Mouse (Mus musculus): ENCODE results near the gene Pex7. TPM values are rescaled to one million over a fixed set of nuclear protein-coding genes. Genes with fewer than 3 reads are reported as not detected.

Gene Pex7
- total and polyA plus RNA-seq, 3 experiments = 15.8 to 22.1 TPM; not detected in 1

GRCm38 (mm10) chr10:19946644-19947043 is 39.2 kb upstream of the Pex7 start:
- TF ChIP-seq POLR2AphosphoS2 (IDR thresholded peaks at IDR 0.05; ENCODE audit: low read length) = no peak
- no peak for TF ChIP-seq MYC (IDR thresholded peaks at IDR 0.05; ENCODE audit: low read depth, low read length)
- no peak for TF ChIP-seq USF2 (IDR thresholded peaks at IDR 0.05; ENCODE audit: borderline replicate concordance in 1 of 2, insufficient read depth in 1 of 2, low read depth in 1 of 2, low read length in 2 of 2)
- no peak for TF ChIP-seq ZKSCAN1 (IDR thresholded peaks at IDR 0.05; ENCODE audit: low read depth, low read length)
- no peak for TF ChIP-seq BHLHE40 (IDR thresholded peaks at IDR 0.05; ENCODE audit: borderline replicate concordance, low read depth, low read length)
- TF ChIP-seq NRF1 (IDR thresholded peaks at IDR 0.05; ENCODE audit: insufficient read depth, low read depth, low read length, poor library complexity, severe bottlenecking) = no peak
- Histone ChIP-seq H3K36me3 (ENCODE audit: control insufficient read depth in 1 of 2, insufficient read depth in 2 of 2, low read length in 2 of 2) (no peaks in the 10 kb centered on the region), H3K27ac (ENCODE audit: control insufficient read depth, low read depth, low read length) (no peak overlapping the region), H3K9me3 (replicated peaks; ENCODE audit: insufficient read depth, low read length) (no peaks in the 10 kb centered on the region), H3K4me3 (ENCODE audit: control insufficient read depth in 1 of 2, insufficient read depth in 1 of 2, low read depth in 2 of 2, low read length in 2 of 2) (no peak overlapping the region), H3K4me1 (ENCODE audit: control insufficient read depth in 1 of 2, insufficient read depth in 2 of 2, low read length in 2 of 2) (no peaks in the 10 kb centered on the region), H3K9ac (ENCODE audit: control insufficient read depth, low read depth, low read length, poor library complexity, severe bottlenecking) (no peak overlapping the region), H3K27me3 (ENCODE audit: control insufficient read depth in 1 of 2, insufficient read depth in 2 of 2, low read length in 2 of 2) (no peaks in the 10 kb centered on the region; a peak in 1 of 4 replicates), H3K79me2 (ENCODE audit: control insufficient read depth, insufficient read depth, low read length, poor library complexity) (no peaks in the 10 kb centered on the region)
- DNase-seq (ENCODE audit: low read depth, low spot score) = no peak

GRCm38 (mm10) chr10:19945651-19946050 is 38.2 kb upstream of the Pex7 start:
- Histone ChIP-seq H3K4me1 (ENCODE audit: control insufficient read depth in 1 of 2, insufficient read depth in 2 of 2, low read length in 2 of 2) (peaks cover 0 to 5% of the 10 kb centered on the region in 2 experiments; a peak in 2 of 4 replicates), H3K27me3 (ENCODE audit: control insufficient read depth in 1 of 2, insufficient read depth in 2 of 2, low read length in 2 of 2) (no peaks in the 10 kb centered on the region; a peak in 1 of 4 replicates), H3K36me3 (ENCODE audit: control insufficient read depth in 1 of 2, insufficient read depth in 2 of 2, low read length in 2 of 2) (peaks cover 0 to under 1% of the 10 kb centered on the region in 2 experiments; a peak in 2 of 4 replicates), H3K9me3 (replicated peaks; ENCODE audit: insufficient read depth, low read length) (no peaks in the 10 kb centered on the region), H3K9ac (ENCODE audit: control insufficient read depth, low read depth, low read length, poor library complexity, severe bottlenecking) (no peak overlapping the region), H3K79me2 (ENCODE audit: control insufficient read depth, insufficient read depth, low read length, poor library complexity) (no peaks in the 10 kb centered on the region), H3K27ac (ENCODE audit: control insufficient read depth, low read depth, low read length) (no peak overlapping the region), H3K4me3 (ENCODE audit: control insufficient read depth in 1 of 2, insufficient read depth in 1 of 2, low read depth in 2 of 2, low read length in 2 of 2) (no peak overlapping the region)
- DNase-seq (ENCODE audit: low read depth, low spot score) = no peak
- TF ChIP-seq EP300 (IDR thresholded peaks at IDR 0.05; ENCODE audit: low read depth in 1 of 2, low read length in 2 of 2) (no peak), KAT2A (conservative IDR thresholded peaks at IDR 0.05; ENCODE audit: low read depth, low read length) (no peak), MXI1 (IDR thresholded peaks at IDR 0.05; ENCODE audit: low read depth, low read length) (no peak), MEF2A (IDR thresholded peaks at IDR 0.05; ENCODE audit: extremely low read depth, insufficient replicate concordance, low read depth, low read length, poor library complexity, severe bottlenecking) (no peak), NELFE (IDR thresholded peaks at IDR 0.05; ENCODE audit: low read depth, low read length) (no peak), USF2 (IDR thresholded peaks at IDR 0.05; ENCODE audit: borderline replicate concordance in 1 of 2, insufficient read depth in 1 of 2, low read depth in 1 of 2, low read length in 2 of 2) (no peak), ETS1 (IDR thresholded peaks at IDR 0.05; ENCODE audit: low read depth, low read length) (no peak), ZKSCAN1 (IDR thresholded peaks at IDR 0.05; ENCODE audit: low read depth, low read length) (no peak), MAFK (IDR thresholded peaks at IDR 0.05; ENCODE audit: borderline replicate concordance, low read depth, low read length) (no peak), ELF1 (IDR thresholded peaks at IDR 0.05; ENCODE audit: low read depth, low read length) (no peak), TCF12 (IDR thresholded peaks at IDR 0.05; ENCODE audit: low read depth, low read length) (no peak)
